Comparison of ENCODE assay signal across 15 mouse cellular contexts in the genomic region with DNA sequence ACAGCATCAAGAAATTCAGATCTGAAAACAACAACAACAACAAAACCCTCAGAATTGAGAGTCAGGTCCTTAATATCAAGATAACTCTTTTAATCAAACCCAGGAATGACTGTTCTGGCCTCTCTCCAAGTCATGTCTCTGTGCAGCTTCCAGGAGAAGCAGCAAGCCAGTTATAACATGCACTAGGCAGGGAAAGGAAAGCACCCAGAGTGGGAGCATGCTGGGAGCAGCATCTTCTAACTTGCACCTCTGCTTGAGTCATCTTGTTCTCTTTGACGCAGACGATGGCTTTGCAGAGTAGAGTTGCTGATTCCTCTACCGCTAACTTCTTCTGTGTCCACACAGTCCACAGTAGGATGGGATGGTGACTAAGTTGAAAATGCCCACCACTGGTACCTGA.
"Had no signal": no experiment of that assay in that cellular context is flagged by ENCODE, and none has a peak within 500 bp of the region (broad histone marks: within the 10 kb centered on the region; RNA-seq: fewer than 3 reads in every experiment).

No protein-coding gene starts in this region.

- H3K27me3 ChIP-seq: kidney, embryonic 15.5 days; liver, embryonic 13.5 days; stomach, embryonic 15.5 days had no signal

- H3K36me3 ChIP-seq: kidney, embryonic 15.5 days; liver, embryonic 13.5 days; stomach, embryonic 15.5 days had no signal

- H3K4me1 ChIP-seq: kidney, embryonic 15.5 days; liver, embryonic 13.5 days; stomach, embryonic 15.5 days had no signal

- H3K9me3 ChIP-seq: kidney, embryonic 15.5 days; liver, embryonic 13.5 days; stomach, embryonic 15.5 days had no signal

- H3K4me2 ChIP-seq: kidney, embryonic 15.5 days; liver, embryonic 13.5 days; midbrain, embryonic 11.5 days; stomach, embryonic 15.5 days had no signal

- H3K27ac ChIP-seq: kidney, embryonic 15.5 days; left cerebral cortex, adult 2 months; liver, embryonic 13.5 days; stomach, embryonic 15.5 days had no signal

- DNase-seq: kidney, postnatal 10 days; kidney, postnatal 36 days; layer of hippocampus, postnatal 36 days; liver, embryonic 13.5 days; lung, adult 2 months; lung, postnatal 14 days; lung, postnatal 4 days; midbrain, embryonic 14.5 days; right cerebral cortex, postnatal 25 days; spleen, adult 18-20 months; thymus, postnatal 25 days had no signal

- H3K9ac ChIP-seq: kidney, embryonic 15.5 days; liver, embryonic 13.5 days; stomach, embryonic 15.5 days had no signal

- H3K4me3 ChIP-seq: kidney, embryonic 15.5 days; left cerebral cortex, adult 2 months; liver, embryonic 13.5 days; stomach, embryonic 15.5 days had no signal
